Mouse (Mus musculus): ENCODE measurements around the gene Tspo2.
A peak's percentile ranks its signal among the peaks of the same experiment; 100 is the strongest.

The Tspo2 gene

DNA sequence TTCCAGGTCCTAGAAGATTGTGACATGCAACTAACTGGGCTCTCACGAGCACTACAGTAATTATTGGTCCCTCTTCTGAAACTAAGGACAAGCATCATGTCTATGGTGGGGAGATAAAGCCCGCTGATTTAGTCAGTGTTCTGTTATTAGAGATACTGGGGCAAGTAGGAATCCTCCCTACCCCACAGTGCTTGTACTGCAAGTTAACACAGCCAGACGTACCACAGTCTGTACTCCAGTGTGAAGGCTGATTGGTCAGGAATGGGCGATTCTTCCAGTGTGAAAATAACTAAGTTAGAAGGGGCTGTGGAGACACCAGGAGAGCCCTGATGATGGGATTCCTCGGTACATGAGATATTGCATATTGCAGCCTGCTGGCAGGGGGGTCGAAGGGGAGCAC lies 33.8 kb downstream of the Tspo2 start:
- DNase-seq, result no peak

DNA sequence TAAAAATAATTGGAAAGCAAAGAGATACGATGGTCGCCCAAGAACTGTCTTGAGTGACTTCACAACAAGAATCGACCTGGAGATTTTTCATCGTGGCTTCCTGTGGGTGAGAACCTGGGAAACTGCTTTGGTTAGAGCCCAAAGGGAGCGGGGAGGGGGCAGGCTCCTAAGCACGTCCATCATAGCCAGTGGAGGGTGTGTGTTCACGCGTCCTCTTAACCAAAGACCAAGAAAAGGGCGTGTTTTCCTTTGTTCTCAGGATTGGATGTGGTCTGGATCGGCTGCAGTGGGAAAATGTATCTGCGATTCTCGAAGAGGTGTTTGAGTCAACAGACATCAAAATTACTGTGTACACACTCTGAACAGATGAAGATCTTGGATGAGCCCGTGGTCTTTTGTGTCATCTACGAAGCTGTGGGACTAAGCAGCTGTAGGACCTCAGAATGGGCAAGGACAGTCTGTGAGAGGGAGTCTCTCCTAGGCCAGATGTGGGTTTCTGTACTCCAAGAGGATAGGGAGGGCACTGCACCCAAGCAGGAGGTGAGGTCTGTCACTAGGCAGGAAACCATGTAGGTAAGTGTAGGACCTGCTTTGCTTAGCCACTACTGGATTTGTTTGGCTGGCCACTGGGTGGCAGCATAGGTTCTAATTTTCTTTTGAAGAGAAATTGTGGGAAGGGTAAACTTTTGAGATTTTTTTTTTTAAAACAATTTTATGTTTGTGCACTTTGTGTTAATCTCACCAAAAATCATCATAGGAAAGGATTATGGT lies 34.7 kb downstream of the Tspo2 start:
- peak; percentile 85 to 88 for DNase-seq

DNA sequence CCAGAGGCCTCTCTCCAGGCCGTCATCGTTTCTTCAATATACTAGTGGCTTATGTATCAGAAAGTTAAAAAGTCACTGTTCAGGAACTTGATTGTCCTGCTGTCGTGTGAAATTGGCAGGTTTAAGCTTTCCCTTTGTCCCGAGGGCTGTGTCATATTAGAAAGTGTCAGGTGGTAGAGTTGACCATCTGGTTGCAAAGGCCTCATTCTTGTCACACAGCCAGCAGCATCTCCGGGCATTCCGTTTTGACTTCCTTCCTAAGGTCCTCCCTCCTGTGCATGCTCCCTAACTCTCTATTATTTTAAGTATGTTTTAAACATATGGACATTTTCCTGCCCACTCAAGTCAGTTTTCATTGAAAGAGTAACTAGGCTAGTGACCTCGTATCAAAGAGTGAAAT lies 35.3 kb downstream of the Tspo2 start:
- DNase-seq, result peak; percentile 27 to 32

DNA sequence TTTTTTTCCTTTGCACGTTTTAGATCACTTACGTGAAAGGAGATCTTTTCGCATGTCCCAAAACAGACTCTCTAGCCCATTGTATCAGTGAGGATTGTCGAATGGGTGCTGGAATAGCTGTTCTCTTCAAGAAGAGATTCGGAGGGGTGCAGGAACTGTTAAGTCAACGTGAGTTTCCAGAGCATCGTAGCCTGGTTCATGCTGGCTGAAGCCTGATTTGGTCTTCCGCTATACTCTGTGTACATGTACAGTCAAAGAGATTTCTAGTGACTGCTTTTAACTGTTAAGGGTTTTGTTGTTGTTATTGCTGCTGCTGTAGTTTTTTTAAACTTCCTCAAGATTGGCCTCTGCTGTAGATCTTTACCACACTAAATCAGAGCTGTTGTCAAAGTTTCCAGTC lies 40.1 kb downstream of the Tspo2 start:
- no peak for DNase-seq

DNA sequence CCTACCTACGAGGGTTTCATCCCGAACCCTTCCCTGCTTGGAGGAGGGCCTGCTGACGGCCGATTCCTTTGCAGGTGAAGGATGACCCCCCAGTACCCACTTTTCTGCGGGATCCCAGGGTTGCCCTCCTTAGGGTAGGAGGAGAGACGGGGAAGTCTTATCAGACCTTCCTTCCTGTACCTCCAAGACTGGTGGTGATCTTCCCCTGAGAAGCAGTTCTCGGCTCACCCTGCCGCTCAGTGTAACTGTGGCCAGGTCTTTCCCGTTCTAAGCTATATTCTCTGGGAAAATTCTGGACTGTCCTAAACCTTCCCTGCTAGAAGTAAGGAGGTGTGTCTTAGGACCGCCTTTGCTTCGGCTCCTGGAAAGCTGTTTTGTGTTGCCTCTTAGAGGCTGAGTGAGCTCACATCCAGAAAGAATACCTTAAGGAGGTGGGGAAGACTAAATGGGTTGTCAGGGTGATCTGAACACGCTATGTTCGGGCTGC lies 41.0 kb downstream of the Tspo2 start:
- no peak for DNase-seq

DNA sequence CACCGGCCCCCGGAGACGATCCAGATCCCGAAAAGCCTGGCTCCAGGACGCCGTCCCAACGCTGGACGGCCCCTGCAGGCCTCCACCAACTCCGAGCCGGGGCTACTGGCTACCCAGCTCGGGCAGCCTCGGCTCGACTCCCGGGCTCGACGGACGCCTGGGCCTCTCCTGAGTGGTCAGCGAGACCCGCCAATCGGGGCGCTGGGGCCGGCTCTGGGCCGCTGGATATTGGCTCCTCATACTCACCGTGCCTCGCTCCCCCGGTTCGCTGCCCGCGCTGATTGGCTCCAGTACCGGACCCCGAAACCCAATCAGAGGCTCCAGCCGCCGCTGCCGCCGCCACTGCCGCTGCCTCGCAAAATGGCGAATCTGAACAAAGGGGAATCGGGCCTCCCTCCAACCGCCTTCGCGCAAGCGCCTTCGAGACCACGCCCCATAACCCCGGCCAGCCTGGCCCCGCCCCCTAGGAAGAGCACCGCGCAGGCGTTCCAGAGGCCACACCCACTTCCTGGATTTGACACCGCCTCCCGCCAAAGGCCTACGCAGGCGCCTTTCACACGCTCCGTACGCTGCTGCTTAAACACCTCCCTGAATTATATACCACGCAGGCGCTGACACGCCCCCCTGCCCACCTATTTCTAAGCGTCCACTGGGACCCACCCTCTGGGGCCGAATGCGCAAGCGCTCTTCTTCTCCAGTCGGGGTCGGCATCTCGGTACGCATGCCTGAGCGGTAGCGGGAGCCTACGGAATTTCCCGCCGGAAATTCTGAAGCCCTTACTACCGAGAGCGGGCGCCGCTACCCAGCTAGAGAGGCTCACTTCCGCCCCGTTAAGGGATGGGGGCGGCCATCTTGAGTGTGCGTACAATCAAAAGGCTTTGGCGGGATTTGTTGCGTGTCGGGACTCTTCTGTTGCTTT lies 41.7 kb downstream of the Tspo2 start, which contains the start of the genes Nfya and Oard1:
Nfya (minus strand) TSS at position 527 of the 919 bp plus-strand sequence.
Oard1 (plus strand) TSS at position 635 of the 919 bp plus-strand sequence.
- DNase-seq, result peak; percentile 100

DNA sequence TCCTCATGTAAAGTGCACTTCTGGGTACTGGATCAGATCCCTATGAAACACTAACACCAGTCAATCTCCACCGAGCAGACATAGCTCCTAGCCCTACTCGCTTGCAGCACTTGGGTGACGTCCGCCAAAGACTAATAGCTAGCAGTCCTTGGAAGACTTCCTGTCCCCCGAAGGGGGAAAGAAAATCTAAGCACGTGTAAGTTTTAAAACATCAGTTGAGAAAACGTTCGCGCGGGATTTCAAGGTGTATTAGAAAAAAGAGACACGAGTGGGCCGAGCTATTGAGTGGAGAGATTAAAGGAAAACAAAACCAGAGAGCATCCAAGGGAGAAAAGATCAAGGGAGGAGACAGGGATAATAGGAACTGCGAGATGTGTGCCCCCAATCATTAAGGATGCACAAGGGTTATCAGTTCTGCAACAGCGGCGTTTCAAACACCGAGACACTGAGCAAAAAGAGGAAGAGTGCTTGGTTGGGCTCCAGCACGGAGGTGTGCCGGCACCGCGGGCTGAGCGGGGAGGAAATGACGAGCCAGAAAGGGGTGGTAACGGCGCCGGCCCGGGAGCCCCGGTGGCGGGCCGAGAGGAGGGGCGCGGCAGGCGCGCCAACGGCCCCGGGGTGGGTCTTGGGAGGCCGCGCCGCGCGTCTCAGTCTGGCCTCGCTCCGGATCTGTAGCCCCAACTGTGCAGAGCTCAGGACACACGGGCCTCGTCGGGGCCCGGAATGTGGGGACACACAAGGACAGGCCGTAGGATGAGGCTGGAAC lies 42.6 kb downstream of the Tspo2 start:
- peak; percentile 80 to 88 for DNase-seq

DNA sequence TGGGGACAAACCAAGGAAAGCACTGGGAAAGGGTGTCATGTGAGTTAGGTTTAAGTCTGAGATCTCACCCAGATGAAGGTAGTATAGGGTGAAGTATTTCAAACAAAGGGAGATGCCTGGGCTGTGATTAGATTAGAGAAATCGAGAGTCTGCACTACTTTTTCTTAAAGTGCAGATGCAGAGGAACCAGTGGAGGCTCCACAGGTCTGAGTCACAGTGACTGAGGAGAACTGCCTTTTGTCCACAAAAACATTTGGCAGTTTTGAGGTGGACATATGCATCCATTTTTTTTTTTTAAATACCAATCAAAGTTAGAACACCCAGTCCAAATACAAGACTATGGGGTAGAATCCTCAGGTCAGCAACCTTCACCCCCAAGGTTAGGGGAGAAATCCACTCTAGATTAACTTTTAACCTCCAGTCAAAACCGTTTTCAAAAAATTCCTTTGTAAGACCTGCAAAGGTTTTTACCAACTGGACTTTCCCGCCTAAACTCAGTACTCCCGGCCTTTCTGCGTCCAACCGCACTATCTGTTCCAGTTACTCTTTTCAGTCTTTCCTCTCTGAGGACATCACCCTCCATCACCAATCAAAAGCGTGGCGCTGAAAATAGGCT lies 43.3 kb downstream of the Tspo2 start:
- no peak for DNase-seq

DNA sequence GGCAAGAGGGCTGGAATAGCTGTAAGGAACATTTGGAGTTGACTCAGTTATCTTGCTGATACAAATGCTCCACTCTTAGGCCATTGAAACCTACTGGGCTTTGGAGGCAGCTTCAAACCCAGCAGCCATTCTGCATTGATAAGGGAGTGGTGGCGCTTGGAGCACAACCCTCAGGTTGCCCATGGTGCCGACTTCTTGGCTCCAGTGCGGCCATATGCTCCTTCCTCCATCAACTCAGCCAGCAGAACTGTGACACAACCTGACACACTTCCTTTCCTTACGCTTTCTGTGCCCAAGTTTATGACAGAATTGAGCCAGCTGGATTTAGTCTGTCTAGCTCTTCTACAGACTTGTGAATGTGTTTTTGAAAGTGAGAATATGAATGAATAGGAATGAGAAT lies 44.2 kb downstream of the Tspo2 start:
- no peak for DNase-seq

DNA sequence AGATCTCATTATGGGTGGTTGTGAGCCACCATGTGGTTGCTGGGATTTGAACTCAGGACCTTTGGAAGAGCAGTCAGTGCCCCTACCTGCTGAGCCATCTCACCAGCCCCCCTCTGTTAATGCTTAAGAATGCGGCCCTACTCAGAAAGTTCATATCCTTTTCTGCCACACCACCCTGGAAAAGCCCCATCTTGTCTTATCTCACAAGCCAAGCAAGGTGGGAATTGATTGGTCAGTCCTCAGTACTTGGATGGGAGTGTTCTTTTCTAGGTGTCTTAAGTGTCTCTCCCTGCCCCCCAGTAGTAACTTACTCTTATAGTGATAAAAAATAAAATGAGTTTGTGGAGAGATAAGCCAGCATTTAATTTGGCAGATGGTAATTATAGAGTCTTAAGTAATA lies 46.6 kb downstream of the Tspo2 start:
- DNase-seq, result no peak

DNA sequence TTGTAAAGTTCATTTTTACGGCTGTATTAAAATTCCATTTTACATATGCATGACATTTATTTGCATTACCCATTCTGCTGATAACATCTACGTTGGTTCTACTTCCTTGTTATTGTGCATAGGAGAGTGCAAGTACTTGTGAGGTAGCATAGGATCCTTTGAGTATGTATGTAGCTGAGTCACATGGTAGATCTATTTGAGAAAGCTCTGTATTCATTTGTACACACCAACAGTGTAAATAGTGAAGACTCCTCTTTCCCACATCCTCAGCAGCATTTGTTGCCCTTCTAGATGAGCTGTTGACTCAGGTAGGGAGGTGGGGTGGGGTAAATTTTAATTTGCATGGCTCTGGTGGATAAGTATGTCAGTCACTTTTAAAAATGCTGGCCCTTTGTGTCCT lies 47.5 kb downstream of the Tspo2 start:
- no peak for DNase-seq

DNA sequence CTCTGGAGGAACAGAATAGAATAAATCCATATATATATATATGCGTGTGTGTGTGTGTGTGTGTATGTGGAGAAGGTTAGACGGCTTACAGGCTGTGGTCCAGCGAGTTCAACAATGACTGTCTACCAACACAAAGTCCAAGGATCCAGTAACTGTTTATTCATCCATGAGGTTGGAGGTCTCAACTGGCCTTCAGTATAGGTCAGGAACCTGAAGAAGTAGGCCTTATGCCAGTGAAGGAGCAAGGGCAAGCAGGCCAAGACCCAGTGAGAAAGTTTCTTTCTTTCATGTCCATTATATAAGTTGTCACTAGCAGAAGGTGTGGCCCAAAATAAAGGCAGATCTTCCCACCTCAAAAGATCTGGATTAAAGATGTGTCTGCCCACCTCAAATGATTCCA lies 48.6 kb downstream of the Tspo2 start:
- DNase-seq, result no peak

DNA sequence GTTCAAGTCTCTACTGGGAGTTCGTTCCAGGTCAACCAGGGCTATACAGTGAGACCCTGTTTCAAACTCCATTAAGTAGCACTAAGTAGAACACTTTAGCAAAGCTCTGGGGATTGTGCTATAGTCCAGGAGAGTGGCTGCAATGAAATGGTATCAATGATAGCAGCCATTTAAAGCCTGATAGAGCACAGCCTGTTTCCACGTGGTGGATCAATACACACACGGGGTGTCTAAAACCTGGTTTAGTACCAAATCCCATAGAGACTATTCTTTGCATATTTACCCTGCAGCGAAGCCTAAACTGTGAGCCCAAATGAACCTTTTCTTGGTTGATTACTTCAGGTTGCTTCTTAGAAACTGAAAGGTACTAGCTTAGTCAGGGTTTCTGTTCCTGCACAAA lies 49.6 kb downstream of the Tspo2 start:
- no peak for DNase-seq

All from kidney, postnatal 4 days (tissue).